Mouse (Mus musculus) hindbrain, postnatal 0 days (tissue): Measurements from ENCODE around the gene Sema5b. TPM values are rescaled to one million over a fixed set of nuclear protein-coding genes. Genes with fewer than 3 reads are reported as not detected.
A peak's percentile ranks its signal among the peaks of the same experiment; 100 is the strongest.
"Not testable (repeated sequence)": the region's sequence is repeated elsewhere in the genome, so short reads cannot be mapped to it uniquely, and the experiment has no call there.

Source experiments
- ATAC-seq: fragments of 200-750 bp; cut with Nextera tagmentation; 2 replicates; pipeline ENCODE4 v1.8.0; 2017; ENCODE audit warnings: mild to moderate bottlenecking, moderate TSS enrichment, moderate library complexity
- DNase-seq: peaks from one replicate; pipeline ENCODE4 v3.0.0-alpha.2; 2015; ENCODE audit warnings: low spot score
- H3K27ac ChIP-seq: fragments of 300-500 bp; sonication (generic); 2 replicates; pipeline ENCODE4 v1.5.1; 2014; ENCODE audit warnings: mild to moderate bottlenecking
- H3K27me3 ChIP-seq: fragments of 300-500 bp; sonication (generic); 2 replicates; pipeline ENCODE4 v1.6.1; 2014; ENCODE audit warnings: low read length, mixed read lengths; ENCODE audit not compliant: insufficient read depth
- H3K36me3 ChIP-seq: fragments of 300-500 bp; sonication (generic); 2 replicates; pipeline ENCODE4 v1.6.1; 2014; ENCODE audit warnings: low read length, mixed read lengths; ENCODE audit not compliant: insufficient read depth
- H3K4me1 ChIP-seq: fragments of 300-500 bp; sonication (generic); 2 replicates; pipeline ENCODE4 v1.6.1; 2014; ENCODE audit warnings: antibody characterized with exemption, low read length, mixed read lengths; ENCODE audit not compliant: insufficient read depth
- H3K4me2 ChIP-seq: fragments of 300-500 bp; sonication (generic); 2 replicates; pipeline ENCODE4 v1.6.1; 2014; ENCODE audit warnings: low read depth, mild to moderate bottlenecking, low read length, moderate library complexity, mixed read lengths
- H3K4me3 ChIP-seq: fragments of 300-500 bp; sonication (generic); 2 replicates; pipeline ENCODE4 v1.5.1; 2014; ENCODE audit warnings: low read length
- H3K9ac ChIP-seq: fragments of 300-500 bp; sonication (generic); replicated peaks from 2 replicates; pipeline ENCODE4 v1.6.1; 2014; ENCODE audit warnings: mild to moderate bottlenecking, low read length, moderate library complexity, mixed read lengths
- H3K9me3 ChIP-seq: fragments of 300-500 bp; sonication (generic); 2 replicates; pipeline ENCODE4 v1.6.1; 2016; ENCODE audit warnings: low read length, mixed read lengths
- CTCF ChIP-seq: IDR thresholded peaks from 2 replicates; pipeline ENCODE4 v1.5.1; 2016; ENCODE audit warnings: antibody characterized with exemption, control low read depth, low read depth
- WGBS: fragments of 180-500 bp; shearing (Covaris S2); extraction: QIAGEN DNeasy Blood & Tissue Kit; methylation state at CpG from one replicate; pipeline ENCODE4 v1.1.7; 2014; 5-methylcytosine and 5-hydroxymethylcytosine counted together
- polyA plus RNA-seq: library from polyadenylated mRNA; unstranded; fragments of >200 nt; fragmentation: Nextera tagmentation; extraction: Ambion mirVana; gene quantifications from 2 replicates; pipeline ENCODE4 v1.2.1, GENCODE M21; 2015
- total RNA-seq: library from RNA; depleted of rRNA; stranded (reverse); fragments of >200 nt; gene quantifications from 2 replicates; pipeline ENCODE4 v1.2.3, GENCODE M21; 2014

Sema5b gene
- total and polyA plus RNA-seq, 2 experiments from 2014 or later, result 14.8 to 37.0 TPM

DNA sequence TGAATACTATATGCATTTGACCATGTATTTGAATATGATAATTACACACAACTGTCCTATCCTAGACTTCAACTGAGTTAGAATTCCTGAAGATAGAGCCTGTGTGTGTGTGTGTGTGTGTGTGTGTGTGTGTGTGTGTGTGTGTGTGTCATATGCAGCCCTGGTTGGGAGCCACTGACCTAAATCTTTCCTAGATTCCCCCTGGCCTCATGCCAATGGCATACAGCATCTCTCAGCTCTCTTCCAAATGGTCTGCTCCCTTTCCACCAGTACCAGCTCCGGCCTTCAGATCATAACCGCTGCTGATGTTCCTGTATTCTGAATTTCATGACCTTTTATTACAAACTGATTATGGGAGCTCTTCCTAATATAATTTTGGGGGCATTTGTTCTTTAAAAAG, 8.4 kb downstream of the Sema5b start:
- DNase-seq (peak; percentile 51), ATAC-seq (no peak)
- Histone ChIP-seq H3K27ac (no peak overlapping the region), H3K4me1 (0 out of 2 replicates have a peak, but pooled peaks cover 3% of the 10 kb centered on the region), H3K27me3 (no peaks in the 10 kb centered on the region), H3K36me3 (no peaks in the 10 kb centered on the region), H3K9me3 (no peaks in the 10 kb centered on the region), H3K9ac (no peak overlapping the region), H3K4me2 (no peak overlapping the region), H3K4me3 (no peak overlapping the region)
- TF ChIP-seq CTCF, result no peak
- 86% methylated on average over 2 of the region's 2 CpGs for WGBS

DNA sequence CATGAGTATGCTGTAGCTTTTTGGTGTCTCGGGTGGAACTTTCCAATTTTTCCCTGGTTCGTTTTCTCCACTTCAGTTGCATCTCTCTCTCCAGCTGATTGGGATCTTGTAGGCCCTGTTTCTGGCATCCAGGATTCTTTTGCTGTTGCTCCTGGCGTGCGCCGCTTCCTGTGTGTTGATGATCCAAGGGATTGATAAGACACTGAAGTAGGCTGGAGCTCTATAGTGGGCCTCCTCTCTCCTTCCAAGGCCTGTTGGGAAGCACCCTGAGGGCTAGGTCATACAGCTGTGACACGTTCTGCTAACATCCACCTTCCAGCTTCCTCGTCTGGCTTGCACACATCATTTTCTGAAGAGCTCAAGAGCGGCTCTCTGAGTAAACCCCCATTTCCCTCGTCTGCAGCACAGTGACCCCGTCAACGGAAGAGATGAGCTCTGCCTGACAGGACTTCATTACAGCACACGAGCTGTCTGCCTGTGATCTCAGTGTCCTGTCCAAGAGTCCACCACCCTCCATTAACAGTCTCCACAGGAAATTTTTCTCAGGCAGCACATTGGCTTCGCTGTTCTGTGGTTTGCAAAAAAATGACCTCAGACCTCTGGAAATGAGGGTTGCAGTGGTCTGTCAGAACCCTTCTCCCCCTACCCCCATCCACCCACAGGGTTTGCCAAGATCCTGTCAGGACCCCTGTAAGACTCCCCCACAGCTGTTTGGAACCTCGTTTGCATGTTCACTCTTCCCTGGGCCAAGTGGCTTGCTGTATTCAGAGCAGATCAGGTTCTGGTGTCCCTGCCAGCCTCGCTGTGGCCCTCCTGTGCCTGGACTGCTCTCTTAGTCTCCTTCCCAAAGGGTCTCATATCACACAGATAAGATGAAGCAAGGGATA, 14.9 kb downstream of the Sema5b start:
- Histone ChIP-seq H3K4me3 (no peak overlapping the region), H3K4me2 (no peak overlapping the region), H3K9me3 (no peaks in the 10 kb centered on the region), H3K36me3 (no peaks in the 10 kb centered on the region), H3K9ac (no peak overlapping the region), H3K4me1 (peaks cover 9% of the 10 kb centered on the region; the same call in 1 of the 2 replicates), H3K27ac (no peak overlapping the region), H3K27me3 (no peaks in the 10 kb centered on the region)
- TF ChIP-seq CTCF, result no peak
- ATAC-seq (peak; percentile 72), DNase-seq (peak; percentile 51)
- WGBS, result 58% methylated on average over 15 of the region's 15 CpGs

DNA sequence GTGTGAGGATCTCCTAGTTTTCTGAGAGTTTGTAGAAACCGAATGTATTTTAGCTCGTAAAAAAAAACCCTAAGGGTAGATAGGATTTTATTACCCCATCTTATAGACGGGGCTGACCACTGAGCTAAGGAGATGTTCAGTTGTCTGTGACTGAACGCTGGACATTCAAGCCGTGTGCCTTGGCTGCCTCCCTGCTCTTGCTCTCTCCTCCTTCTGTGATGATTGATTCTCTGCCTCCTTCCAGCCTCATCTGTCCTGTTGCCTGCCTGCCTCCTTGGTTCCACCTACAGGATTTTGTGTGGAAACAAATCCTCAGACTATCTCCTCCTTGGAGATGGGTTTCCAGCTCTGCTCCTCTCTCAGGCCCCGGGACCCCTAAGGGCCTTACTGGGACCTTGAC, 16.1 kb downstream of the Sema5b start:
- H3K4me1 ChIP-seq, result peaks cover 6% of the 10 kb centered on the region; the same call in 1 of the 2 replicates
- no peak overlapping the region for H3K4me3 ChIP-seq
- WGBS, result 77% methylated on average over 6 of the region's 6 CpGs
- no peak for DNase-seq
- H3K9ac ChIP-seq, result no peak overlapping the region
- H3K27me3 ChIP-seq, result no peaks in the 10 kb centered on the region
- no peak overlapping the region for H3K27ac ChIP-seq
- H3K4me2 ChIP-seq, result no peak overlapping the region
- H3K9me3 ChIP-seq, result no peaks in the 10 kb centered on the region
- TF ChIP-seq CTCF, result no peak
- no peaks in the 10 kb centered on the region for H3K36me3 ChIP-seq
- ATAC-seq, result no peak

DNA sequence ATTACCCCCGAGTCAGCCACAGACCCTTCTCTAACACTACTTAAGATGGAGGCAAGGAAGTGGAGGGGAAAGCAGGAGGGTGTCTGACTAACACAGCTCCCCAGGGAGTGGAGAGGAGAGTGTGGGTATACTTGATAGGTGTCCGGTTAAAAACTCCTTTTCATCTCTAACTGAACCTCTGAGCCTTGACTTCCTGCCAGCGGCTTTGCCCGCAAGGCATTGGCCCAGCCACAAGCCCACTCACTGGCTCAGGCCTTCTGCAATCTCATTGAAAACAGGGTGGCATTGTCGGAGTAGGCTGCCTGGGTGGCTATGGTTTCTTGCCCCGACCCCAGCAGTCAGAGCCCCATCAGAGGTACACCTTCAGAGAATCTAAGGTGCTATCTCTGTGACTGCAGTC, 20.6 kb downstream of the Sema5b start:
- no peak for TF ChIP-seq CTCF
- Histone ChIP-seq H3K4me3 (no peak overlapping the region), H3K4me1 (peaks cover 9% of the 10 kb centered on the region; the same call in 1 of the 2 replicates), H3K9me3 (no peaks in the 10 kb centered on the region), H3K36me3 (no peaks in the 10 kb centered on the region), H3K27me3 (no peaks in the 10 kb centered on the region), H3K9ac (no peak overlapping the region), H3K4me2 (no peak overlapping the region), H3K27ac (no peak overlapping the region)
- no peak for DNase-seq
- ATAC-seq, result no peak
- 55% methylated on average over 6 of the region's 6 CpGs for WGBS

DNA sequence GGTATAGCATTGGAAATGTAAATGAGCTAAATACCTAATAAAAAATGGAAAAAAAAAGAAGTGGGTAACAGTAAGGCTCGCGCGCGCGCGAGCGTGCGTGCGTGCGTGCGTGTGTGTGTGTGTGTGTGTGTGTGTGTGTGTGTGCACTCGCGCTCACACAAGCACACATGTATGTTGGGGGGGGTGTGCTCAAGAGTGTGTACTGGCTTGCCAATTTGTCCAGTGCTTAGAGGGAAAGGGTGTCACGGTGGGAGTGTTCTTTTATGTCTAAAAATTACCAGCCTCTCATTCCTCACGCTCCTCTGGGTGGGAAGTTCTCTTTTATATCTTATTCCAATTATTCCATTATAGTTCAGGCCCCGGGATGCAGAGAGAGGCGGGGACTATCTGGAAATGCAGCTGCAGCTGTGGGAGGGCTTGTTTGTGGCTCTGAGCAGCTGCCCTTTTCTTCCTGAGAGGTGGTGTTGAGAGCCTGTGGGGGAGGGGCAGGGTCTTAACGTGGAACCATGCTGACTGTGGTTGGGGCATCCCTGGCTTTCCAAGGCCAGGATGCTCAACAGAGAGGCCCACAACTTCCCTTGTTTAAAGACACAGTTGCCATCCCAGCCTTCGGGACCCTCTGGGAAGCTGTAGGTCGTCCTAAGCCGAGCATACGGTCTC, 23.4 kb downstream of the Sema5b start:
- DNase-seq, result peak; percentile 40

DNA sequence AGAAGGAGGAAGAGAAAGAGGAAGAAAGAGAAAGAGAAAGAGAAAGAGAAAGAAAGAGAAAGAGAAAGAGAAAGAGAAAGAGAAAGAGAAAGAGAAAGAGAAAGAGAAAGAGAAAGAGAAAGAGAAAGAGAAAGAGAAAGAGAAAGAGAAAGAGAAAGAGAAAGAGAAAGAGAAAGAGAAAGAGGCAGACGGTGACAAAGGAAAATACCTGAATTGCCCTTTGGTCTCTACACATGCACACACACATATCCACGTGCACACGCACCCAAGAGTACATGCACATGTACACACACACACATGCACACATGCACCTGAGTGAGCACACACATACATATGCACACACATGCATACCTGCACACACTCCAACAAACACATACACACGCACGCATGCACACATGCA, 24.7 kb downstream of the Sema5b start:
- H3K4me3 ChIP-seq, ATAC-seq, H3K4me2 ChIP-seq, DNase-seq, H3K9ac ChIP-seq, H3K27ac ChIP-seq, H3K36me3 ChIP-seq, H3K27me3 ChIP-seq, H3K9me3 ChIP-seq: not testable (repeated sequence)
- WGBS, result 96% methylated on average over 5 of the region's 5 CpGs
- peaks cover 18% of the 10 kb centered on the region for H3K4me1 ChIP-seq

More for the DNA sequence above, 23.4 kb downstream of the Sema5b start:
- Histone ChIP-seq H3K36me3 (no peaks in the 10 kb centered on the region), H3K27ac (no peak overlapping the region), H3K4me3 (no peak overlapping the region), H3K9ac (no peak overlapping the region), H3K4me2 (peak overlapping the region; percentile 1; the same call in 1 of the 2 replicates), H3K27me3 (no peaks in the 10 kb centered on the region), H3K4me1 (0 out of 2 replicates have a peak, but pooled peaks cover 15% of the 10 kb centered on the region), H3K9me3 (no peaks in the 10 kb centered on the region)
- 54% methylated on average over 22 of the region's 22 CpGs for WGBS
- ATAC-seq, result peak; percentile 57; the same call in 1 of the 2 replicates
- TF ChIP-seq CTCF, result no peak
